Mouse (Mus musculus): ENCODE measurements around the gene St14. TPM values are rescaled to one million over a fixed set of nuclear protein-coding genes. Genes with fewer than 3 reads are reported as not detected.

St14 gene
- polyA plus RNA-seq, 1 experiment from 2014 or later = 2.7 TPM

DNA sequence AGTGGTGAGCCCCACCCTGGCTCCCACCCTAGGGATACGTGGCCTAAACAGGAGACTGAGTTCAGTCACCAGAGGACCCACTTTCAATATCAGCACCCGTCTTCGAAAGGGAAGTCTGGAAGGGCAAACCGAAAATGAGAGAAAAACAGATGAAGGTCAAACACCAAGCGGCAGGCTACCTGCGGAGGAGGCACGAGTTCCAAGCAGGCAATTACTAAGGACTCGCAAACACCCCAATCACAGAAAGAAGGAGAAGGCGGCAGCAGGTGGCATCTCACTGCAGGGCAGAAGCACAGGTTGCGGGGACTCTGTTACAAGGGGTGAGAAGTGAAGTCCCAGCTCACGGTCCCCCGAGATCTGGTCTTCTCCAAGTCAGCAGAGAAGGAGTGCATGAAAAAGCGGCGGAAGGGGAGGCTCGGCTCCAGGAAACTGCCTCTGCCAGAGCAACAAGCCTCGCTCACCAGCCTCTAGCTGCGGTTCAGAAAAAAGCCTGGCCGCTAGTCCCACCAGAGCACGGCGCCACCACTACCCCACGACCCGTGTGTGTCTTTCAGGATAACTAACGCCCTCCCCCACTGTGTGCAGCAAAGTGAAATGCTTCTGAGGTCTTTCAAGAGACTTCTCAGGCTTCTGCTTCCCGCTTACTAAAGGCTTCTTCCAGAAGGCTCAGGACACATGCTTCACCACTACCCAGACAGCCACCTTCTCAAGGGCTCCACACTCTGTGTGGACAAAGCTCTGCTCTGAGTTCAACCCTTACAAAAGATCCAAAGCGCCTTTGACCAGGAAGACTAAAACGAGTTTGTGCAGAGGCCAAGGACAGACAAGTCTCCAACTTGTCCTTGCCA, 1.1 kb downstream of the St14 start:
- Histone ChIP-seq H3K4me1 (replicated peaks; ENCODE audit: control insufficient read depth, insufficient read depth, low read length) (peaks cover 3% of the 10 kb centered on the region), H3K27ac (ENCODE audit: low read depth, low read length) (no peak overlapping the region), H3K4me2 (ENCODE audit: low read depth, low read length, severe bottlenecking) (peak overlapping the region; percentile 52; the same call in 1 of the 2 replicates), H3K4me3 (ENCODE audit: low read depth, low read length) (peak overlapping the region; percentile 31), H3K27me3 (ENCODE audit: control insufficient read depth, insufficient read depth, low read length) (peaks cover 38% of the 10 kb centered on the region), H3K9me3 (ENCODE audit: control insufficient read depth, low read length) (no peaks in the 10 kb centered on the region), H3K9ac (ENCODE audit: low read length) (no peak overlapping the region), H3K36me3 (ENCODE audit: control insufficient read depth, insufficient read depth, low read length) (no peaks in the 10 kb centered on the region)
- ATAC-seq (replicated peaks; ENCODE audit: low FRiP score) (0 out of 2 replicates have a peak, but pooled peaks have one; percentile 4), DNase-seq (ENCODE audit: low spot score) (peak; percentile 61)
- 13% methylated on average over 26 of the region's 26 CpGs for WGBS

DNA sequence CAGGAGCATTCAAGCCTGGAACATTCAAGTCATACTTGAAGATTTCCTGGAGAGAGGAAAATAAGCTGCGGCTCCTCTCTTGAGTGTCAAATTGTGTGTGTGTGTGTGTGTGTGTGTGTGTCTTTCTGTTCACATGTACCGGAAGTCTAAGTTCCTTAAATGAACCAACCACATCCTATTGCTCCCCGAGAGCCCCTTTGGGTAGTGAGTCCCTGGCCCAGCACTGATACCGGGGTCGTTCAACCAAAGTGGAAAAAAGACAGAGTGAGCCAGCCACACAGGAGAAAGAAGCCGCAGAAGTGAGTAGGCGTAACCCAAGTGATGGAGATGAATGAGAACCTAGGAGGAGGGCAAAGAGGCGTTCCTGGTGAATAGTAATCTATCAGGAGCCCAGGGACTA, 1.7 kb downstream of the St14 start:
- 70% methylated on average over 8 of the region's 8 CpGs for WGBS
- Histone ChIP-seq H3K4me3 (ENCODE audit: low read depth, low read length) (no peak overlapping the region), H3K4me1 (replicated peaks; ENCODE audit: control insufficient read depth, insufficient read depth, low read length) (peaks cover 3% of the 10 kb centered on the region), H3K4me2 (ENCODE audit: low read depth, low read length, severe bottlenecking) (no peak overlapping the region), H3K27me3 (ENCODE audit: control insufficient read depth, insufficient read depth, low read length) (peaks cover 38% of the 10 kb centered on the region), H3K9ac (ENCODE audit: low read length) (no peak overlapping the region), H3K36me3 (ENCODE audit: control insufficient read depth, insufficient read depth, low read length) (no peaks in the 10 kb centered on the region), H3K9me3 (ENCODE audit: control insufficient read depth, low read length) (no peaks in the 10 kb centered on the region), H3K27ac (ENCODE audit: low read depth, low read length) (no peak overlapping the region)
- DNase-seq (ENCODE audit: low spot score) (no peak), ATAC-seq (replicated peaks; ENCODE audit: low FRiP score) (no peak)

DNA sequence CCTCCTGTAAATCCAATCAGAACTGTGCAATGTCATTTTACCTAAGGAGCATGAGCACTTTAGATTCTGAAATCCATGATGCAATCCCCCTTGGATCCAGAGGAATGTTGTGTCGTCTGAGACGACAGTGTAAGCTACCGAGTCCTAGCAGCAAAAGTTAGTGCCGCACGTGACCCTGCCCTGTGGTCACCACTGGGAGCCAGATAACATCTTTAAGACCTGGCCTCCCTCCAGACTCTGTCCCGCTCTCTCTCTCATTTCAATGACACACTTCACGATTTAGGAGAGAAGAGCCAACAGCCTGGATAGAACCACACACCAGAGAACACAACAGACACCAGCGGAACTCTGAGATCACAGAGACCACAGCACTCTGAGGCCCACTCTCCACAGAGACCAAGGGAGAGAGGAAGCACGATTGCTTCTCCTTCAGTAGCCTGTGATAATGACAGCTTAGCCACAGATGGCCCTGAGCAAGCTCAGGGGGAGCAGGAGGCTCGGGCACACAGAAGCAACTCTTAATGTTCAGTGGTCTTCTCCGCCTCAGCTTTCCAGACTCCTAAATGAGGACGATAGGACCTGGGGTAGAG, 3.7 kb downstream of the St14 start:
- DNase-seq (ENCODE audit: low spot score) = no peak
- 89% methylated on average over 12 of the region's 12 CpGs for WGBS
- no peaks in the 10 kb centered on the region for H3K36me3 ChIP-seq (ENCODE audit: control insufficient read depth, insufficient read depth, low read length)
- H3K4me3 ChIP-seq (ENCODE audit: low read depth, low read length) = no peak overlapping the region
- H3K27me3 ChIP-seq (ENCODE audit: control insufficient read depth, insufficient read depth, low read length) = peaks cover 34% of the 10 kb centered on the region
- peaks cover 3% of the 10 kb centered on the region for H3K4me1 ChIP-seq (replicated peaks; ENCODE audit: control insufficient read depth, insufficient read depth, low read length)
- no peak overlapping the region for H3K9ac ChIP-seq (ENCODE audit: low read length)
- H3K4me2 ChIP-seq (ENCODE audit: low read depth, low read length, severe bottlenecking) = no peak overlapping the region
- no peaks in the 10 kb centered on the region for H3K9me3 ChIP-seq (ENCODE audit: control insufficient read depth, low read length)
- no peak overlapping the region for H3K27ac ChIP-seq (ENCODE audit: low read depth, low read length)
- ATAC-seq (replicated peaks; ENCODE audit: low FRiP score) = no peak

DNA sequence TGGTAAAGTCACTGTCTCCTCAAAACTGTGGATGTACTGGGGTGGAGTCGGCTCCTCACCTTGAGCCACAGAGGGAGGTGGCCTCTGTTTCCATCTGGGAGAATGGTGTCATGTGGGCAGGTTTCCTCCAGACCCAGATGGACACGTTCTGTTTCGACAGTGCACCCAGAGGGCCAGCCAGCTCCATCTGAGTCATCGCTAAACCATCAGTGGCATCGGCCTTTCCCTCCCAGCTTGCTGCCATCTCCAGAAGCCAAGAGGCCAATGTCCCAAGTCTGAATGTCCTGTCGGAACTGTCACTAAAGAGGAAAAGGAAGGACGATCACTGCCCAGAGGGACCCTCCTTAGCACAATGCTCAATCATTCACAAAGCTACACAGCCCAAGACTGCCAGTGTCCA, 5.6 kb downstream of the St14 start:
- WGBS = 86% methylated on average over 7 of the region's 7 CpGs

DNA sequence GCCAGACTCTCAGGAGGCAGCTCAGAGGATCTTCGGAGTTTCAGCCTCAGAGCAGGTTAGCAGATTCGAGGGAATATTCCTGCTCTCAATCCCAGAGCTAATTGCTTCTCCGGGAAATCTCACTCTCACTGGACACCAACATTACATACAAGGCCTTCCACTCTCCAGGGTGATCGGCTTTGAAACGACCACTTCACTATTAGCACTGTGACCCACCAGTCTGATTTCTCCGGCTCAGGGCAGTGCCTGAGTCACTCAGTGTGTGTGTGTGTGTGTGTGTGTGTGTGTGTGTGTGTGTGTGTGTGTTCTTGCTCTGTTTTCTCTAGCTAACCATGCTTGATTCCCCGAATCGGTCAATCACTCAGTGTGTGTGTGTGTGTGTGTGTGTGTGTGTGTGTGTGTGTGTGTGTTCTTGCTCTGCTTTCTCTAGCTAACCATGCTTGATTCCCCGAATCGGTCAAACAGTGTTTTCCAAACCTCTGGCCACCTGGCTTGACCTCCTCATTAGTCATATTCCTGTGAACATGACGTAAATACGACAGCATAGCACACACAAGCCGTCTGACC, 9.1 kb downstream of the St14 start:
- Histone ChIP-seq H3K4me3 (ENCODE audit: low read depth, low read length) (no peak overlapping the region), H3K4me1 (replicated peaks; ENCODE audit: control insufficient read depth, insufficient read depth, low read length) (peaks cover 7% of the 10 kb centered on the region), H3K9ac (ENCODE audit: low read length) (no peak overlapping the region), H3K27me3 (ENCODE audit: control insufficient read depth, insufficient read depth, low read length) (no peaks in the 10 kb centered on the region), H3K27ac (ENCODE audit: low read depth, low read length) (no peak overlapping the region), H3K36me3 (ENCODE audit: control insufficient read depth, insufficient read depth, low read length) (no peaks in the 10 kb centered on the region), H3K4me2 (ENCODE audit: low read depth, low read length, severe bottlenecking) (no peak overlapping the region), H3K9me3 (ENCODE audit: control insufficient read depth, low read length) (no peaks in the 10 kb centered on the region)
- DNase-seq (ENCODE audit: low spot score) = peak; percentile 58
- ATAC-seq (replicated peaks; ENCODE audit: low FRiP score) = 0 out of 2 replicates have a peak, but pooled peaks have one; percentile 30
- WGBS = 58% methylated on average over 13 of the region's 13 CpGs

More for the DNA sequence above, 5.6 kb downstream of the St14 start:
- Histone ChIP-seq H3K27ac (ENCODE audit: low read depth, low read length) (no peak overlapping the region), H3K4me2 (ENCODE audit: low read depth, low read length, severe bottlenecking) (no peak overlapping the region), H3K4me3 (ENCODE audit: low read depth, low read length) (no peak overlapping the region), H3K36me3 (ENCODE audit: control insufficient read depth, insufficient read depth, low read length) (no peaks in the 10 kb centered on the region), H3K9me3 (ENCODE audit: control insufficient read depth, low read length) (no peaks in the 10 kb centered on the region), H3K9ac (ENCODE audit: low read length) (no peak overlapping the region), H3K27me3 (ENCODE audit: control insufficient read depth, insufficient read depth, low read length) (peaks cover 16% of the 10 kb centered on the region), H3K4me1 (replicated peaks; ENCODE audit: control insufficient read depth, insufficient read depth, low read length) (peaks cover 6% of the 10 kb centered on the region)
- DNase-seq (ENCODE audit: low spot score) (no peak), ATAC-seq (replicated peaks; ENCODE audit: low FRiP score) (no peak)

DNA sequence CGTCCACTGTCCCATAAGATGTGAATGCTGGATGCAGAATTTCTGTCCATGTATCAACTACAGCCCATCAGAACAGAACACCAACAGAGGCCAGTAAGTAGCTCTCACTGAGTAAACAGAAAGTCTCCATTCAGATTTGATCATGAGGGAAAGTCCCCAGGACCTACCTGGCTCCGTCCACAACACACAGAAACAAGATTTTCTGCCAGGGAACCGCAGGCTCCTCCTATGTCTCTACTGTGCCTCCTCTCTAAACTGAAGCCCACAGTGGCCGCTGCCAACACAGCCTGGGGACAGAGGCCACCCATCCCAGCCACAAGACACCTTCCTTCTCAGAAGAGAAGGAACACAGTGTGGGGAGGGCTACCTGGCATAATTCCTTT, 11.1 kb downstream of the St14 start:
- peaks cover 7% of the 10 kb centered on the region for H3K4me1 ChIP-seq (replicated peaks; ENCODE audit: control insufficient read depth, insufficient read depth, low read length)
- DNase-seq (ENCODE audit: low spot score) (no peak), ATAC-seq (replicated peaks; ENCODE audit: low FRiP score) (no peak)
- H3K4me3 ChIP-seq (ENCODE audit: low read depth, low read length) = no peak overlapping the region
- H3K27me3 ChIP-seq (ENCODE audit: control insufficient read depth, insufficient read depth, low read length) = no peaks in the 10 kb centered on the region
- no peaks in the 10 kb centered on the region for H3K9me3 ChIP-seq (ENCODE audit: control insufficient read depth, low read length)
- no peaks in the 10 kb centered on the region for H3K36me3 ChIP-seq (ENCODE audit: control insufficient read depth, insufficient read depth, low read length)
- H3K4me2 ChIP-seq (ENCODE audit: low read depth, low read length, severe bottlenecking) = no peak overlapping the region
- H3K9ac ChIP-seq (ENCODE audit: low read length) = no peak overlapping the region
- H3K27ac ChIP-seq (ENCODE audit: low read depth, low read length) = no peak overlapping the region
- 71% methylated on average over 4 of the region's 4 CpGs for WGBS

DNA sequence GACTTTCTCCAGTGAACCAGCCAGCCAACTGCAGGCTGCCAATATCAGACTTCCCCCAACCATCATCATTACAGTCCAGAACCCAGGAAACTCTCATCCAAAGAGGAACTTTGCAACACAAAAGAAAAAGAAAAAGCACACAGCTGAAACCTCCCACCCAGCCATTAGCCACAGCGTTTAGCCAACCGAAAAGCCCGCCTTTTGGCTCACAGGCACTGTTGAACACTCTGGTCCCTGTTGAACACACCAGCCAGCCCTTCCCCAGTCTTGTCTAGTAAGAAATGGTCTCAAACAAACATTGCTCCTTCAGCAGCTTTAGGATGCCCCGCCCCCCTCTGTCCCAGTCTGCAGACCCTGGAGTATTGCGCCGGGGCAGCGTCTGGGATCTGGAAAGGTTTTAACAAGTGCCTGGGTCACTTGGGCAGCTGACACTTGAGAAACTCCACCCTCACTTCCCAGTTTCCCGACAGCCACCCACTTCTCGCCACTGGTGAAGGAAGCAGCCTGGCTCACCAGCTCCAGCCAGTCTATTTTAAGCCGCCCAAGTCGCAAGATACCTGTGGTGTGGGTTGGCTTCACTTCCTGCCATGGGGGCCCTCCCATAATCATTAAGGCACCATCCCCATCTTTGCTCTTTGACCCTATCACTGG, 11.6 kb downstream of the St14 start:
- Histone ChIP-seq H3K27me3 (ENCODE audit: control insufficient read depth, insufficient read depth, low read length) (no peaks in the 10 kb centered on the region), H3K9me3 (ENCODE audit: control insufficient read depth, low read length) (no peaks in the 10 kb centered on the region), H3K4me2 (ENCODE audit: low read depth, low read length, severe bottlenecking) (no peak overlapping the region), H3K9ac (ENCODE audit: low read length) (no peak overlapping the region), H3K27ac (ENCODE audit: low read depth, low read length) (no peak overlapping the region), H3K4me1 (replicated peaks; ENCODE audit: control insufficient read depth, insufficient read depth, low read length) (peaks cover 7% of the 10 kb centered on the region), H3K4me3 (ENCODE audit: low read depth, low read length) (no peak overlapping the region), H3K36me3 (ENCODE audit: control insufficient read depth, insufficient read depth, low read length) (no peaks in the 10 kb centered on the region)
- DNase-seq (ENCODE audit: low spot score) (no peak), ATAC-seq (replicated peaks; ENCODE audit: low FRiP score) (no peak)
- WGBS = 72% methylated on average over 11 of the region's 11 CpGs

DNA sequence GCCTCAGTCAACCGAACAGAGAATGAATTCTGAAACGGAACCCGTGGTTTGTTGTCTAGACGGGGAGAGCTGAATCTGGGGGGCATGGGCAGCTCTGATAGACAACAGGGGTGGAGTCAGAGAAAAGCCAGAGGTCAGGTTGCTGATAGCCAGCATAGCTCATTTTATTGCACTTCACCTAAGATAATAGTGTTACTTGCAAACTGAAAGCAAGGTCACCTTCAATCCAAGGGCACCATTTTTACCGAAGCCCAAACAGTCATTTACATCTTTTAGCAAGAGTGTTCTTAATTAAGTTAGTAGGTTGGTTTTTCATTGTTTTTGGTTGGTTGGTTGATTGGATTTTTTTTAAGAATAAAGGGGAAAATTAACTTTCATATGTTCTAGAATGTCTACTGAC, 12.2 kb downstream of the St14 start:
- Histone ChIP-seq H3K4me1 (replicated peaks; ENCODE audit: control insufficient read depth, insufficient read depth, low read length) (peaks cover 7% of the 10 kb centered on the region), H3K4me2 (ENCODE audit: low read depth, low read length, severe bottlenecking) (no peak overlapping the region), H3K9me3 (ENCODE audit: control insufficient read depth, low read length) (no peaks in the 10 kb centered on the region), H3K36me3 (ENCODE audit: control insufficient read depth, insufficient read depth, low read length) (no peaks in the 10 kb centered on the region), H3K4me3 (ENCODE audit: low read depth, low read length) (no peak overlapping the region), H3K27ac (ENCODE audit: low read depth, low read length) (no peak overlapping the region), H3K27me3 (ENCODE audit: control insufficient read depth, insufficient read depth, low read length) (no peaks in the 10 kb centered on the region), H3K9ac (ENCODE audit: low read length) (no peak overlapping the region)
- WGBS = 76% methylated on average over 5 of the region's 5 CpGs
- ATAC-seq (replicated peaks; ENCODE audit: low FRiP score) = no peak
- DNase-seq (ENCODE audit: low spot score) = no peak
